Mouse (Mus musculus) erythroblast, embryonic 14.5 days (primary cell): ENCODE measurements around the gene Soat2.

Experiments
- GATA1 ChIP-seq: IDR thresholded peaks from 2 replicates; pipeline ENCODE4 v1.6.1; 2012; ENCODE audit warnings: low read length, inconsistent platforms, mixed read lengths
- TAL1 ChIP-seq: IDR thresholded peaks from 3 replicates; pipeline ENCODE4 v1.6.1; 2012; ENCODE audit warnings: low read length, inconsistent platforms, mixed read lengths

DNA sequence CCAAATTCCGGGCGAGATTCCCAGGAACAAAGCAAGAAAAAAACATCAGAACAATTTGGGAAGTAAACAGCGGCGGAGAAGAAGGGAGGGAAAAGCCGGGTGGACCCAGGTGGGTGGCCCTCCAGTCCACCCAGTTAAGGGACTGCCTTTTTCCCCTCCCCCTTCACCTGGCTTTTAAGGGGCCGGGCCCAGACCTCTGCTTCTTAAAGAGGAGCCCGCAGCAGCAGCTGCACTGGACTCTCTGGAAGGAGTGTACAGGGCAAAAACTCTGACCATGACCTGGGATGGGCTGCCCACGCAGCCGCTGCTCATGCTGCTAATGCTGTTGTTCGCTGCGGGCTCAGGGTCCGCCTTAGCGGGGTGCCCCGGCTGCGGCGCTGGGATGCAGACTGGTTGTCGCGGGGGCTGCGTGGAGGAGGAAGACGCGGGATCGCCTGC, 6.0 kb upstream of the Soat2 start, which contains the start of gene Igfbp6:
- TF ChIP-seq GATA1 (no peak), TAL1 (no peak)
